Mouse (Mus musculus): ENCODE data around the gene Pfkfb4.

Gene Pfkfb4

GRCm38 (mm10) chr9:108992620-108993361, 1.2 kb downstream of the Pfkfb4 start:
- DNase-seq (ENCODE audit: low read depth, low spot score), result no peak

- DNase-seq (ENCODE audit: low read depth, low spot score), result no peak
Measured at GRCm38 (mm10) chr9:108996411-108996810, 4.8 kb downstream of the Pfkfb4 start.

GRCm38 (mm10) chr9:108998287-108999166, 6.9 kb downstream of the Pfkfb4 start:
- DNase-seq (ENCODE audit: low read depth, low spot score), result no peak

- no peak for DNase-seq (ENCODE audit: low read depth, low spot score)
Measured at GRCm38 (mm10) chr9:108999167-108999526, 7.6 kb downstream of the Pfkfb4 start.

GRCm38 (mm10) chr9:109000726-109001125, 9.1 kb downstream of the Pfkfb4 start:
- peak; percentile 83 for DNase-seq (ENCODE audit: low read depth, low spot score)

GRCm38 (mm10) chr9:109003201-109003600, 11.6 kb downstream of the Pfkfb4 start:
- DNase-seq (ENCODE audit: low read depth, low spot score), result no peak

- DNase-seq (ENCODE audit: low read depth, low spot score), result no peak
Measured at GRCm38 (mm10) chr9:109007025-109007780, 15.6 kb downstream of the Pfkfb4 start.

- DNase-seq (ENCODE audit: low read depth, low spot score), result no peak
Measured at GRCm38 (mm10) chr9:109008081-109008480, 16.5 kb downstream of the Pfkfb4 start.

GRCm38 (mm10) chr9:109008994-109009635, 17.5 kb downstream of the Pfkfb4 start:
- no peak for DNase-seq (ENCODE audit: low read depth, low spot score)

- DNase-seq (ENCODE audit: low read depth, low spot score), result no peak
Measured at GRCm38 (mm10) chr9:109009636-109010315, 18.2 kb downstream of the Pfkfb4 start.

- no peak for DNase-seq (ENCODE audit: low read depth, low spot score)
Measured at GRCm38 (mm10) chr9:109010316-109010690, 18.7 kb downstream of the Pfkfb4 start.

GRCm38 (mm10) chr9:109015397-109015796, 23.8 kb downstream of the Pfkfb4 start:
- no peak for DNase-seq (ENCODE audit: low read depth, low spot score)

GRCm38 (mm10) chr9:109016973-109017604, 25.5 kb downstream of the Pfkfb4 start:
- no peak for DNase-seq (ENCODE audit: low read depth, low spot score)

GRCm38 (mm10) chr9:109021428-109021827, 29.9 kb downstream of the Pfkfb4 start:
- DNase-seq (ENCODE audit: low read depth, low spot score), result no peak

GRCm38 (mm10) chr9:109022866-109023685, 31.5 kb downstream of the Pfkfb4 start:
- DNase-seq (ENCODE audit: low read depth, low spot score), result no peak

- DNase-seq (ENCODE audit: low read depth, low spot score), result no peak
Measured at GRCm38 (mm10) chr9:109027521-109027920, 35.9 kb downstream of the Pfkfb4 start.

- no peak for DNase-seq (ENCODE audit: low read depth, low spot score)
Measured at GRCm38 (mm10) chr9:109028421-109028820, 36.8 kb downstream of the Pfkfb4 start.

GRCm38 (mm10) chr9:109028919-109029318, 37.3 kb downstream of the Pfkfb4 start:
- DNase-seq (ENCODE audit: low read depth, low spot score), result no peak

GRCm38 (mm10) chr9:109030312-109030711, 38.7 kb downstream of the Pfkfb4 start:
- DNase-seq (ENCODE audit: low read depth, low spot score), result no peak

GRCm38 (mm10) chr9:109031001-109031400, 39.4 kb downstream of the Pfkfb4 start:
- DNase-seq (ENCODE audit: low read depth, low spot score), result no peak

Data from ES-CJ7 (cell line).